Comparison of ENCODE assay signal across 21 mouse cellular contexts in the genomic region with DNA sequence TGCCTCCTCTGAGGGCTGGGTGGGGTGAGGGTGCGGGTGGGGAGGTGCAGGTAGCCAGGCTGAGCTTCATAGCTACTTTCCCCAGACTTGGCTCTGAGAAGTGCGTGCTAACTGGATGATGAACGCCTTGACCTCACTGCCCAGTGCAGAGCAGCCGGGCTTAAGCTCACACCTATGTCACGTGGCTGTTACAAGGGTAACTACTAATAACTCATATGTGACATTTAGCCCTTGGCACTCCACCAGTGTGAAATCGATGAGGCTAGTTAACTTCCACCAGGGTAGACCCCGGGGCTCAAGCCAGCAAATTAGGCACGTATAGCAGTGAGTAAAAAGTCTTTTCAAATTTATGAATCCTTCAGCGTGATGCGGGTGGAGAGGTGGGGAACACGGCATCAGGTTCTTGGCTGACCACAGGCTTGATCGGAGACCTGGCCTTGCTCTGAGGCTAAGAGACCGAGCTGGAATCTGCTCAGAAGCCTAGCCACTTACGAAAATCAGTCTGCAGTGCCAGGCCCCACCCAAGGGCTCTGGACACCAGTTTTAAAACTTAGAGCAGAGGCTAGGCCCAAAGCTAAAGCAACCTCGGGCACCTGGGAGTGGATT. TPM values are rescaled to one million over a fixed set of nuclear protein-coding genes. Genes with fewer than 3 reads are reported as not detected.
DNase-seq lines count a peak whose midpoint lies in the region; ATAC-seq lines count a peak whose summit lies in the region.
"Had no signal": no experiment of that assay in that cellular context is flagged by ENCODE, and none has a peak within 500 bp of the region (broad histone marks: within the 10 kb centered on the region; RNA-seq: fewer than 3 reads in every experiment).

No protein-coding gene starts in this region.

- H3K4me2 ChIP-seq in heart, embryonic 16.5 days (ENCODE audit: low read depth, low read length) = no peak overlapping the region
- H3K4me2 ChIP-seq: liver, embryonic 13.5 days; midbrain, embryonic 11.5 days had no signal

- no peaks in the 10 kb centered on the region for H3K36me3 ChIP-seq in heart, embryonic 10.5 days
- no peaks in the 10 kb centered on the region for H3K36me3 ChIP-seq in heart, embryonic 16.5 days (ENCODE audit: control insufficient read depth, insufficient read depth)
- H3K36me3 ChIP-seq: liver, embryonic 13.5 days had no signal

- H3K27me3 ChIP-seq in heart, embryonic 10.5 days (ENCODE audit: insufficient read depth, poor library complexity, severe bottlenecking) = peaks cover 14% of the 10 kb centered on the region
- H3K27me3 ChIP-seq in heart, embryonic 16.5 days (ENCODE audit: control insufficient read depth, insufficient read depth, low read length) = no peaks in the 10 kb centered on the region; the same call in 1 of the 2 replicates
- H3K27me3 ChIP-seq: liver, embryonic 13.5 days had no signal

- peaks cover 65% of the 10 kb centered on the region for H3K4me1 ChIP-seq in heart, embryonic 10.5 days
- H3K4me1 ChIP-seq in heart, embryonic 16.5 days (ENCODE audit: control insufficient read depth, insufficient read depth, low read length) = peaks cover 38% of the 10 kb centered on the region
- H3K4me1 ChIP-seq: liver, embryonic 13.5 days had no signal

- DNase-seq in cerebellum, adult 11-12 months = peak; percentile 18
- DNase-seq in cerebellum, postnatal 25 days = no peak
- no peak for DNase-seq in heart, embryonic 10.5 days (ENCODE audit: low spot score)
- DNase-seq in heart, postnatal 25 days (ENCODE audit: low spot score) = no peak
- DNase-seq in adrenal gland, postnatal 14 days = peak; percentile 31
- no peak for DNase-seq in right cerebral cortex, adult 2 months (ENCODE audit: low spot score in 2 of 2)
- DNase-seq in left cerebral cortex, adult 9 months (ENCODE audit: low spot score in 2 of 2) = no peak
- DNase-seq: cerebellum, adult 11 months; cerebellum, postnatal 10 days; kidney, adult 9 months; kidney, postnatal 14 days; layer of hippocampus, postnatal 36 days; liver, embryonic 13.5 days; lung, adult 2 months; lung, postnatal 14 days had no signal

- 77% methylated on average over 15 of the region's 15 CpGs for WGBS in heart, embryonic 10.5 days
- 70% methylated on average over 15 of the region's 15 CpGs for WGBS in heart, embryonic 16.5 days

- 0 out of 2 replicates have a peak overlapping the region, but pooled peaks have one; percentile 15 for H3K9ac ChIP-seq in heart, embryonic 16.5 days (ENCODE audit: low read length)
- H3K9ac ChIP-seq: liver, embryonic 13.5 days had no signal

- H3K4me3 ChIP-seq in heart, embryonic 10.5 days = no peak overlapping the region
- H3K4me3 ChIP-seq in heart, embryonic 16.5 days (ENCODE audit: low read length) = no peak overlapping the region
- H3K4me3 ChIP-seq: liver, embryonic 13.5 days had no signal

- intact Hi-C loops in heart, postnatal 25 days (cut with DNase I) = no loop called here

- H3K27ac ChIP-seq in heart, embryonic 10.5 days = peak overlapping the region; percentile 84
- H3K27ac ChIP-seq in heart, embryonic 16.5 days (ENCODE audit: low read length) = peak overlapping the region; percentile 15
- H3K27ac ChIP-seq: hindbrain, postnatal 0 days; liver, embryonic 13.5 days had no signal

- no peak for ATAC-seq in heart, embryonic 16.5 days (replicated peaks; ENCODE audit: extremely low read depth, insufficient read depth, low FRiP score)
- ATAC-seq: hindbrain, postnatal 0 days; intestine, embryonic 16.5 days had no signal

- no peaks in the 10 kb centered on the region for H3K9me3 ChIP-seq in heart, embryonic 10.5 days
- H3K9me3 ChIP-seq in heart, embryonic 16.5 days (replicated peaks; ENCODE audit: control insufficient read depth, low read length) = no peaks in the 10 kb centered on the region
- H3K9me3 ChIP-seq: liver, embryonic 13.5 days had no signal

RNA-seq across cellular contexts. Expression of gene Kcnj11, which starts 10.8 kb away (rescaled TPM):
- polyA plus RNA-seq in heart, embryonic 10.5 days (2016; fragmentation: Nextera tagmentation; extraction: Ambion mirVana) = 3.2 and 7.2 TPM in 2 replicates
- total RNA-seq in heart, postnatal 25 days (2021) = 10 to 100 TPM; 84.5 to 97.5 TPM
- total RNA-seq in adrenal gland, postnatal 14 days (2021) = 1.0 and 1.3 TPM in 2 replicates
- polyA plus RNA-seq in heart, embryonic 16.5 days (2015; fragmentation: Nextera tagmentation; extraction: Ambion mirVana) = 10.4 and 10.5 TPM in 2 replicates
- total RNA-seq: megakaryocyte progenitor cell, adult 5-6 weeks; neutrophil, adult 5-6 weeks had no signal
- polyA plus RNA-seq: liver, embryonic 13.5 days had no signal

Comparison
In these comparisons a context has a peak if more than half of its experiments do, and no peak if none do; other contexts are left out.
1. DNase-seq: peak in cerebellum, adult 11-12 months (single experiment) and adrenal gland, postnatal 14 days (single experiment); none in cerebellum, postnatal 25 days (0 of 2), heart, embryonic 10.5 days (single experiment), heart, postnatal 25 days (single experiment), right cerebral cortex, adult 2 months (0 of 2) and left cerebral cortex, adult 9 months (0 of 2).
2. RNA of gene Kcnj11, which starts 10.8 kb away (total RNA-seq): 84.5 to 97.5 TPM in heart, postnatal 25 days; 1.0 to 1.3 TPM in adrenal gland, postnatal 14 days; every median in the first group is over 10 times any median in the second.